Mouse (Mus musculus) embryo, embryonic 11 days (tissue): Measurements from ENCODE around the gene Gprc5c.

Experiments
- DNase-seq: peaks from one replicate; pipeline ENCODE4 v3.0.0-alpha.2; 2015

The Gprc5c gene

GRCm38 (mm10) chr11:114843818-114844463 lies 7.0 kb upstream of the Gprc5c start:
- peak; percentile 68 for DNase-seq

- no peak for DNase-seq
Measured at GRCm38 (mm10) chr11:114844464-114845220, 6.3 kb upstream of the Gprc5c start.

GRCm38 (mm10) chr11:114846336-114846735 lies 4.6 kb upstream of the Gprc5c start:
- no peak for DNase-seq

GRCm38 (mm10) chr11:114847008-114847407 lies 3.9 kb upstream of the Gprc5c start:
- DNase-seq, result no peak

GRCm38 (mm10) chr11:114849572-114849971 lies 1.4 kb upstream of the Gprc5c start:
- no peak for DNase-seq

- peak; percentile 39 for DNase-seq
Measured at GRCm38 (mm10) chr11:114850066-114850451, 893 bp upstream of the Gprc5c start.

GRCm38 (mm10) chr11:114851269-114851607 lies 286 bp downstream of the Gprc5c start:
- DNase-seq, result no peak

GRCm38 (mm10) chr11:114851608-114852310 lies 807 bp downstream of the Gprc5c start:
- DNase-seq, result peak; percentile 84

GRCm38 (mm10) chr11:114852311-114853173 lies 1.6 kb downstream of the Gprc5c start:
- peak; percentile 75 for DNase-seq

- DNase-seq, result no peak
Measured at GRCm38 (mm10) chr11:114853174-114853838, 2.4 kb downstream of the Gprc5c start.

GRCm38 (mm10) chr11:114854581-114854980 lies 3.6 kb downstream of the Gprc5c start:
- DNase-seq, result no peak

- DNase-seq, result no peak
Measured at GRCm38 (mm10) chr11:114856125-114856524, 5.2 kb downstream of the Gprc5c start.

- DNase-seq, result no peak
Measured at GRCm38 (mm10) chr11:114858641-114859040, 7.7 kb downstream of the Gprc5c start.

GRCm38 (mm10) chr11:114861057-114861456 lies 10.1 kb downstream of the Gprc5c start:
- no peak for DNase-seq

- no peak for DNase-seq
Measured at GRCm38 (mm10) chr11:114862687-114863086, 11.7 kb downstream of the Gprc5c start.

GRCm38 (mm10) chr11:114863918-114864420 lies 13.0 kb downstream of the Gprc5c start:
- DNase-seq, result no peak

GRCm38 (mm10) chr11:114865999-114866398 lies 15.0 kb downstream of the Gprc5c start:
- no peak for DNase-seq

- DNase-seq, result no peak
Measured at GRCm38 (mm10) chr11:114866486-114867360, 15.8 kb downstream of the Gprc5c start.

GRCm38 (mm10) chr11:114867361-114868235 lies 16.6 kb downstream of the Gprc5c start:
- DNase-seq, result no peak

- DNase-seq, result no peak
Measured at GRCm38 (mm10) chr11:114868280-114868679, 17.3 kb downstream of the Gprc5c start.
